Mouse (Mus musculus): ENCODE measurements at regions not wholly inside any gene's neighbourhood (a gene's known extent, or its start where the extent isn't known, plus 50 kb on each side); places are given as distances from the start of the nearest gene placed in this dataset.

DNA sequence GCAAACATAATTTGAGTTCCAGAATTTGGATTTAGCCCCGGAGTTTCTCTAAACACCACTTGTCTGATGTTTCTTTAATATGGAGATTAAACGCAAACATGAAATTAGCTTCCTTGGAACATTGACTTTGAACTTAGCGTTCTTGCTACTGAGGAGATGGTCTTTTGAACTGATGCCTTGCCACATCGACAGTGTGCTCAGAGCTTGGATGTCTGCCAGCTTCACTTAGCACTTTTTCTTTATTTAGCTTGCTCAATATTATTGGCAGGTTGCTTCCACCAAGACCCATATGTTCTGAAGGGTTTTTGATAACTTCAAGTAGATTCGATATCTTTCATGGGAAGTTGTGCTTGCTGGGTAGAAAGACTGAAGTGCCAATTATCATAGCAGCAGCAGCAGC, 143.5 kb downstream of the Mterf1b start:
- TF ChIP-seq GATA1 (IDR thresholded peaks at IDR 0.05; ENCODE audit: borderline replicate concordance, low read length), result no peak
- TF ChIP-seq FLI1 (IDR thresholded peaks at IDR 0.05; ENCODE audit: low read length), result no peak
